Mouse (Mus musculus): ENCODE data around the gene Zfp462. TPM values are rescaled to one million over a fixed set of nuclear protein-coding genes. Genes with fewer than 3 reads are reported as not detected.

The Zfp462 gene
- polyA plus RNA-seq (2012; ENCODE audit: low replicate concordance), result 0.06 and 0.70 TPM in 2 replicates

GRCm38 (mm10) chr4:54944921-54945430 lies at the start of gene Zfp462:
Gene Zfp462 (plus strand): TSS chr4:54945048.

Measured in leukemia stem cell, adult 10-12 weeks (primary cell).